Mouse (Mus musculus) left cerebral cortex, adult 2 months (tissue): Measurements from ENCODE around the gene Npy1r. TPM values are rescaled to one million over a fixed set of nuclear protein-coding genes. Genes with fewer than 3 reads are reported as not detected.

Source experiments
- DNase-seq, 2 experiments: peaks; one replicate each; pipeline ENCODE4 v3.0.0; 2021 to 2022; ENCODE audit warnings: low spot score in 2 of 2, mixed read lengths in 1 of 2; ENCODE audit errors: extremely low spot score in 1 of 2
- H3K27ac ChIP-seq: fragments of 200-600 bp; 2 replicates; pipeline ENCODE4 v1.8.1; 2022
- H3K4me3 ChIP-seq: fragments of 200-600 bp; 2 replicates; pipeline ENCODE4 v1.8.1; 2022
- CTCF ChIP-seq: fragments of 200-600 bp; IDR thresholded peaks from 2 replicates; pipeline ENCODE4 v1.8.1; 2022; ENCODE audit warnings: antibody characterized with exemption, mild to moderate bottlenecking, moderate library complexity
- intact Hi-C: fragments of 180-260 bp; cut with DNase I; formaldehyde crosslinking; loops from one replicate; pipeline ENCODE4 v1.15.1; 2025
- total RNA-seq, 2 experiments: library from RNA; stranded (reverse); gene quantifications; 2 replicates each; pipeline ENCODE4 v1.2.3; 2021

The Npy1r gene
- total RNA-seq, 2 experiments from 2014 or later = 26.7 to 27.8 TPM

GRCm38 (mm10) chr8:66731957-66732356 is 35.0 kb downstream of the Npy1r start:
- intact Hi-C loops = no loop called here
- Histone ChIP-seq H3K4me3 (no peak overlapping the region), H3K27ac (no peak overlapping the region)
- no peak for DNase-seq
- TF ChIP-seq CTCF = no peak

GRCm38 (mm10) chr8:66742359-66742758 is 45.4 kb downstream of the Npy1r start:
- intact Hi-C loops = no loop called here

GRCm38 (mm10) chr8:66745612-66746011 is 48.6 kb downstream of the Npy1r start:
- H3K4me3 ChIP-seq = no peak overlapping the region
- H3K27ac ChIP-seq = no peak overlapping the region; the same call in 1 of the 2 replicates
- no peak for TF ChIP-seq CTCF
- DNase-seq = no peak
- intact Hi-C loops = no loop called here

More at GRCm38 (mm10) chr8:66742359-66742758, 45.4 kb downstream of the Npy1r start:
- H3K4me3 ChIP-seq = no peak overlapping the region
- no peak for DNase-seq
- H3K27ac ChIP-seq = no peak overlapping the region
- TF ChIP-seq CTCF = no peak

- TF ChIP-seq CTCF = no peak
- Histone ChIP-seq H3K27ac (no peak overlapping the region), H3K4me3 (no peak overlapping the region)
- DNase-seq = no peak
- intact Hi-C loops = no loop called here
Measured at GRCm38 (mm10) chr8:66751621-66752020, 54.6 kb downstream of the Npy1r start.

GRCm38 (mm10) chr8:66756161-66756560 is 59.2 kb downstream of the Npy1r start:
- H3K27ac ChIP-seq = peak overlapping the region; percentile 63
- intact Hi-C loops = loop anchor here (5.0 kb wide), 4 partner anchors 106 to 426 kb away; partner anchors contain the start of gene Naf1
- no peak for DNase-seq
- H3K4me3 ChIP-seq = no peak overlapping the region
- TF ChIP-seq CTCF = no peak

Other genes with a start within 250 kb of the Npy1r start
- gene Tma16, start 210.7 kb upstream of the Npy1r start, total RNA-seq = 10 to 100 TPM in 1 of 2 experiments, 1 to 10 TPM in 1; 9.8 to 10.6 TPM
- under 1 TPM; 0.14 to 0.18 TPM for gene Tktl2, start 185.4 kb upstream of the Npy1r start, total RNA-seq
- 1 to 10 TPM; 6.3 to 6.8 TPM for gene Npy5r, start 9.1 kb upstream of the Npy1r start, total RNA-seq
- 10 to 100 TPM; 16.4 to 17.3 TPM for gene Naf1, start 163.0 kb downstream of the Npy1r start, total RNA-seq